Mouse (Mus musculus): ENCODE data around the gene 2410004P03Rik.

DNA sequence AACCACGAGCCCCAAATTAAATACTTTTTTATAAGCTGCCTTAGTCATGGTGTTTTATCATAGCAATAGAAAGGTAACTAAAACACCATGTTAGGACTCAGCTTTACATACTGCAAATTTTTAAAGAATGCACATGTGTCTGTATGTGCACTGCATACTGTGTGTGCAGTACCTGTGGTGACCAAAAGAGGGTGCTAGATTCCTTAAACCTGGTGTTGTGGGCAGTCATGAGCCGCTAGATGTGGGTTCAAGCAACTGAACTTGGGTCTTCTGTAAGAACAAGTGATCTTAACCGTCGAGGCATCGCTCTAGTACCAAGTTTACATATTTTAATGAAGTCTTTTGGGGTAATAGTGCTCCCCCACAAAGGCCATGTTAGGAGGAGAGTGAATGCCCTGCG, 2.1 kb downstream of the 2410004P03Rik start:
- TF ChIP-seq CTCF (IDR thresholded peaks at IDR 0.05; ENCODE audit: borderline replicate concordance, control insufficient read depth, extremely low read depth, insufficient read depth, low read length, poor library complexity) (no peak), POLR2A (IDR thresholded peaks at IDR 0.05; ENCODE audit: control insufficient read depth, extremely low read depth, insufficient read depth, low read length, poor library complexity) (no peak)
